Mouse (Mus musculus): ENCODE measurements around the gene Tmem139.

DNA sequence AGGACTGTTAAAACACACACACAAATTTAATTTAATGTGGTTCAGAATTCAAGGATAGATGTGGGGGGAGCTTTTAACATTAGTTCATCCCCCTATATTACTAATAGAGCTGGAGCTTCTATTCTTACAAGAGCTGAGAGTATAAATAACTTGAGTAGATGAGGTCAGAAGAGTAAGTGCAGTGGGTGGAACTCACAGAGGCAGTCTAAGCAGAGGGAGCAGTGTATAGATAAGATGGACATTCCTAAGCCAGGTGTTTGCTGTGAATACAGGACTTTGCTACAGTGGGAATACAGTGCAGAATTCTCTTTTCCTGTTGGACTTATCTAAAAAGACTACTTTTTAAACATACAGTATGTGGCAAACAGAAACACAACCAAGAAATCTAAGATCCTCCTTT is 9.0 kb downstream of the Tmem139 start:
- TF ChIP-seq CTCF (conservative IDR thresholded peaks at IDR 0.05; ENCODE audit: low read length) = no peak
- TF ChIP-seq NANOG (IDR thresholded peaks at IDR 0.05; ENCODE audit: borderline replicate concordance, low read length) = no peak

Measured in E14TG2a.4 (cell line).